Mouse (Mus musculus) CH12.LX (cell line): ENCODE results near the gene Fer. TPM values are rescaled to one million over a fixed set of nuclear protein-coding genes. Genes with fewer than 3 reads are reported as not detected.
A peak's percentile ranks its signal among the peaks of the same experiment; 100 is the strongest.

ENCODE experiments used
- DNase-seq: peaks from one replicate; pipeline ENCODE4 v3.0.0-alpha.2; 2013; ENCODE audit errors: extremely low read depth
- H3K27ac ChIP-seq: 2 replicates; pipeline ENCODE4 v1.5.1; 2012; ENCODE audit warnings: low read depth, mild to moderate bottlenecking, control low read depth, moderate library complexity; ENCODE audit not compliant: insufficient read depth
- H3K27me3 ChIP-seq: replicated peaks from 2 replicates; pipeline ENCODE3; 2012; ENCODE audit warnings: inconsistent platforms
- H3K36me3 ChIP-seq, 2 experiments: replicated peaks in 1 of 2; 2 replicates each; pipeline versions ENCODE3 to v1.6.1; 2012; ENCODE audit warnings: inconsistent platforms in 1 of 2, low read length in 1 of 2, mild to moderate bottlenecking in 1 of 2, mixed read lengths in 1 of 2, moderate library complexity in 1 of 2; ENCODE audit not compliant: control insufficient read depth in 1 of 2, insufficient read depth in 1 of 2
- H3K4me1 ChIP-seq, 2 experiments: 2 replicates each; pipeline ENCODE4 v1.6.1; 2012; ENCODE audit warnings: inconsistent platforms in 1 of 2, moderate library complexity in 1 of 2; ENCODE audit not compliant: insufficient read depth in 2 of 2, control insufficient read depth in 1 of 2
- H3K4me2 ChIP-seq: 2 replicates; pipeline ENCODE4 v1.6.1; 2012; ENCODE audit warnings: low read depth, mild to moderate bottlenecking, control low read depth; ENCODE audit not compliant: poor library complexity, insufficient read depth, severe bottlenecking
- H3K4me3 ChIP-seq, 3 experiments: fragments of 150-350 bp in 1 of 3; sonication (generic) in 1 of 3; replicated peaks in 1 of 3; 2 replicates each; pipeline versions ENCODE3 to v1.5.1; 2011 to 2012; ENCODE audit warnings: low read depth in 2 of 3, low read length in 2 of 3, mild to moderate bottlenecking in 2 of 3, moderate library complexity in 2 of 3, control low read depth in 1 of 3, improper control_type of control experiment in 1 of 3, inconsistent platforms in 1 of 3, mixed read lengths in 1 of 3; ENCODE audit not compliant: poor library complexity in 1 of 3
- H3K79me2 ChIP-seq: replicated peaks from 2 replicates; pipeline ENCODE4 v1.6.1; 2012; ENCODE audit warnings: mild to moderate bottlenecking, moderate library complexity; ENCODE audit not compliant: control insufficient read depth, poor library complexity, insufficient read depth, severe bottlenecking; ENCODE audit errors: extremely low read depth
- H3K9ac ChIP-seq: 2 replicates; pipeline ENCODE4 v1.6.1; 2012; ENCODE audit warnings: low read depth, mild to moderate bottlenecking, control low read depth, moderate library complexity; ENCODE audit not compliant: insufficient read depth
- H3K9me3 ChIP-seq: replicated peaks from 2 replicates; pipeline ENCODE3; 2012; ENCODE audit warnings: low read length, inconsistent platforms, mixed read lengths
- BHLHE40 ChIP-seq: IDR thresholded peaks from 2 replicates; pipeline ENCODE4 v1.6.1; 2011; ENCODE audit warnings: mild to moderate bottlenecking, low read depth, low read length, improper control_type of control experiment
- CHD1 ChIP-seq: IDR thresholded peaks from 2 replicates; pipeline ENCODE4 v1.6.1; 2012; ENCODE audit warnings: low read depth, low read length, improper control_type of control experiment, inconsistent platforms
- CTCF ChIP-seq, 2 experiments: IDR thresholded peaks in 1 of 2; conservative IDR thresholded peaks in 1 of 2; 2 replicates each; pipeline ENCODE4 v1.5.1; 2011 to 2012; ENCODE audit warnings: low read depth in 2 of 2, low read length in 2 of 2, improper control_type of control experiment in 1 of 2, inconsistent platforms in 1 of 2, mild to moderate bottlenecking in 1 of 2, moderate library complexity in 1 of 2
- E2F4 ChIP-seq: IDR thresholded peaks from 2 replicates; pipeline ENCODE4 v1.6.1; 2011; ENCODE audit warnings: low read depth, low read length, improper control_type of control experiment; ENCODE audit not compliant: insufficient replicate concordance
- ELF1 ChIP-seq: IDR thresholded peaks from 2 replicates; pipeline ENCODE4 v1.6.1; 2014; ENCODE audit warnings: low read depth, mild to moderate bottlenecking, inconsistent platforms, low read length, improper control_type of control experiment
- EP300 ChIP-seq: IDR thresholded peaks from 2 replicates; pipeline ENCODE4 v1.6.1; 2011; ENCODE audit warnings: low read length, improper control_type of control experiment
- ETS1 ChIP-seq: conservative IDR thresholded peaks from 2 replicates; pipeline ENCODE4 v1.6.1; 2012; ENCODE audit warnings: low read depth, mild to moderate bottlenecking, inconsistent platforms, low read length, improper control_type of control experiment, moderate library complexity
- HCFC1 ChIP-seq: IDR thresholded peaks from 2 replicates; pipeline ENCODE4 v1.6.1; 2012; ENCODE audit warnings: low read depth, mild to moderate bottlenecking, inconsistent platforms, low read length, improper control_type of control experiment
- IRF4 ChIP-seq: IDR thresholded peaks from 2 replicates; pipeline ENCODE4 v1.6.1; 2014; ENCODE audit warnings: low read depth, mild to moderate bottlenecking, inconsistent platforms, low read length, improper control_type of control experiment
- JUN ChIP-seq: IDR thresholded peaks from 2 replicates; pipeline ENCODE4 v1.6.1; 2011; ENCODE audit warnings: low read depth, mild to moderate bottlenecking, low read length, improper control_type of control experiment, moderate library complexity; ENCODE audit not compliant: insufficient read depth
- KAT2A ChIP-seq: IDR thresholded peaks from 2 replicates; pipeline ENCODE4 v1.6.1; 2012; ENCODE audit warnings: low read length, improper control_type of control experiment, inconsistent platforms; ENCODE audit not compliant: insufficient replicate concordance
- MAFK ChIP-seq: IDR thresholded peaks from 2 replicates; pipeline ENCODE4 v1.6.1; 2011; ENCODE audit warnings: low read length, improper control_type of control experiment; ENCODE audit not compliant: insufficient replicate concordance
- MEF2A ChIP-seq: IDR thresholded peaks from 2 replicates; pipeline ENCODE4 v1.6.1; 2014; ENCODE audit warnings: low read depth, mild to moderate bottlenecking, inconsistent platforms, low read length, improper control_type of control experiment, borderline replicate concordance
- MXI1 ChIP-seq: IDR thresholded peaks from 2 replicates; pipeline ENCODE4 v1.6.1; 2011; ENCODE audit warnings: mild to moderate bottlenecking, low read depth, low read length, improper control_type of control experiment
- NELFE ChIP-seq: IDR thresholded peaks from 2 replicates; pipeline ENCODE4 v1.6.1; 2011; ENCODE audit warnings: low read depth, low read length, improper control_type of control experiment
- NRF1 ChIP-seq: IDR thresholded peaks from 2 replicates; pipeline ENCODE4 v1.6.1; 2014; ENCODE audit warnings: low read depth, mild to moderate bottlenecking, inconsistent platforms, low read length, improper control_type of control experiment, moderate library complexity
- PAX5 ChIP-seq: IDR thresholded peaks from 2 replicates; pipeline ENCODE4 v1.6.1; 2012; ENCODE audit warnings: low read length, inconsistent platforms, mixed read lengths
- POLR2AphosphoS2 ChIP-seq: IDR thresholded peaks from 2 replicates; pipeline ENCODE4 v1.6.1; 2011; ENCODE audit warnings: low read depth, low read length, improper control_type of control experiment
- RCOR1 ChIP-seq: conservative IDR thresholded peaks from 2 replicates; pipeline ENCODE4 v1.6.1; 2012; ENCODE audit warnings: low read depth, mild to moderate bottlenecking, inconsistent platforms, low read length, improper control_type of control experiment
- TBP ChIP-seq: conservative IDR thresholded peaks from 2 replicates; pipeline ENCODE4 v1.6.1; 2011; ENCODE audit warnings: low read depth, low read length, improper control_type of control experiment
- TCF12 ChIP-seq: IDR thresholded peaks from 2 replicates; pipeline ENCODE4 v1.6.1; 2014; ENCODE audit warnings: low read depth, mild to moderate bottlenecking, inconsistent platforms, low read length, improper control_type of control experiment
- UBTF ChIP-seq: IDR thresholded peaks from 2 replicates; pipeline ENCODE4 v1.6.1; 2012; ENCODE audit warnings: low read depth, mild to moderate bottlenecking, inconsistent platforms, low read length, improper control_type of control experiment, moderate library complexity
- USF2 ChIP-seq: conservative IDR thresholded peaks from 2 replicates; pipeline ENCODE4 v1.6.1; 2011; ENCODE audit warnings: low read depth, low read length, improper control_type of control experiment
- ZC3H11A ChIP-seq: IDR thresholded peaks from 2 replicates; pipeline ENCODE4 v1.6.1; 2012; ENCODE audit warnings: low read depth, mild to moderate bottlenecking, inconsistent platforms, low read length, improper control_type of control experiment
- ZKSCAN1 ChIP-seq: IDR thresholded peaks from 2 replicates; pipeline ENCODE4 v1.6.1; 2012; ENCODE audit warnings: low read depth, inconsistent platforms, low read length, improper control_type of control experiment, borderline replicate concordance
- ZMIZ1 ChIP-seq: IDR thresholded peaks from 2 replicates; pipeline ENCODE4 v1.6.1; 2012; ENCODE audit warnings: low read depth, mild to moderate bottlenecking, inconsistent platforms, low read length, improper control_type of control experiment
- ZNF384 ChIP-seq: IDR thresholded peaks from 2 replicates; pipeline ENCODE4 v1.6.1; 2012; ENCODE audit warnings: low read depth, low read length, improper control_type of control experiment, inconsistent platforms
- dilution Hi-C: fragments of 300-500 bp; cut with MboI; formaldehyde crosslinking; loops from 2 replicates; pipeline ENCODE4 v1.14.3; 2020; ENCODE audit warnings: low sequenced_read_pairs; ENCODE audit not compliant: extremely low pct_unique_long_range_greater_than_20kb, extremely low pct_ligation_motif_present
- in situ Hi-C: fragments of 300-500 bp; cut with MboI; formaldehyde crosslinking; loops from 3 replicates; pipeline ENCODE4 v1.14.3; 2019; ENCODE audit warnings: low sequenced_read_pairs, low pct_ligation_motif_present, low pct_unique_long_range_greater_than_20kb, mixed read lengths
- polyA plus RNA-seq: library from polyadenylated mRNA; unstranded; fragments of >175 nt; gene quantifications from 2 replicates; pipeline ENCODE4 v1.2.1, GENCODE M21; 2012; ENCODE audit warnings: low read depth; ENCODE audit not compliant: insufficient read length
- total RNA-seq, 2 experiments: library from RNA; depleted of rRNA; stranded (reverse); fragments of 300-350 nt in 1 of 2; fragments of >200 nt in 1 of 2; gene quantifications; 2 replicates each; pipeline ENCODE4 v1.2.3; 2012 to 2014

Gene Fer
- total and polyA plus RNA-seq, 3 experiments: 4.3 to 4.9 (median 4.5) TPM

DNA sequence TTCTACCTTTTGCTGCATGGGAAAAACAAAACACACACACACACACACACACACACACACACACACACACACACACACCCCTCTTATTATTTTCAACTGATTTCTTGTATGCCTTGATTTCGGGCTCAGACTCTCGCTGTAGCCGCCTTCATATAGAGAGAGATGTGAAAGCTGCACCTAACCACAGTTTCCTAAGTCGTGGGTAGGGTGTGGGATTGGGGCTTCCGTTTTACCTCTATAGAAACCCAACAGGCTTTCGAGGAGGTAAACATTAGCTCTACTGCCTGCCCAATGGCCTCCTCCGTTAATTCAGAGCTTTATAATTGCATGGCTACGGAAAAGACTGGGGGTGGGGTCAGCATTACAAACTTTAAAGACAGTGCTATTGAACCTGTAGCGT is 12.8 kb upstream of the Fer start (continued):
- no peak for TF ChIP-seq TBP
- TF ChIP-seq IRF4: peak; percentile 64; the same call in 1 of the 2 replicates
- TF ChIP-seq, all 38 proteins: peak for 4

DNA sequence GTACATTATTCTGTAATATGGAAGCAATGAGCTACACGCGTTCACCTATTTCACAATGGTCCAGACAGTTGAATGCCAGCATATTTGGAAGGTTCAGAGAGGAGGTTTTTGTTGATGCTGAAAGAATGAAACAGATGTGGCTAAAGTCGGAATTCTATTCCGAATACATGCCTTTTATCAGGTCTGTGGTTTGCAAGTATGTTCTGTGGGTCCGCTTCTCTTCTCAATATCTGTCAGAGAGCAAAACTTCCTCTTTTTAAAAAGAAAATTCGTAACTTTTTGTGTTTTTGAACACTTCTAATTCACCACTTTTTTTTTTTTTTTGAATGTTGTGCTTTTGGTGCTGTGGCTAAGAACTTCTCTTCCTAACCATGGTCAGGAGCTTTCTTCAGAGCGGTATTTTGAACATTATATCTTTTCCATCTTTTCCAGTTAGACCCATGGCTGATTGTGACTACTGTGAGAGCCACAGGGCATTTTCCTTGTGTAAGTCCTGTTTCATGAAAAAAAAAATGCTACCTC is 5.8 kb upstream of the Fer start:
- H3K36me3 ChIP-seq: no peaks in the 10 kb centered on the region
- H3K9ac ChIP-seq: no peak overlapping the region
- TF ChIP-seq EP300: peak; percentile 41; the same call in 1 of the 2 replicates
- no peak for TF ChIP-seq BHLHE40
- TF ChIP-seq RCOR1: no peak
- TF ChIP-seq CTCF (conservative IDR thresholded peaks at IDR 0.05 in 1 of 2, IDR thresholded peaks at IDR 0.05 in 1 of 2; ENCODE audit: low read depth in 2 of 2, low read length in 2 of 2): no peak
- TF ChIP-seq MEF2A: no peak
- TF ChIP-seq ELF1: no peak
- TF ChIP-seq UBTF: no peak
- no peak for TF ChIP-seq HCFC1
- peak; percentile 74 for TF ChIP-seq ZNF384
- no peak for TF ChIP-seq TCF12
- no peak for TF ChIP-seq CHD1
- TF ChIP-seq ZC3H11A: no peak
- TF ChIP-seq USF2: no peak
- TF ChIP-seq MAFK: peak; percentile 28; the same call in 1 of the 2 replicates
- TF ChIP-seq JUN: no peak
- no peak for TF ChIP-seq POLR2AphosphoS2
- H3K27ac ChIP-seq: no peak overlapping the region
- H3K4me3 ChIP-seq: no peak overlapping the region
- H3K9me3 ChIP-seq: peaks cover 12% of the 10 kb centered on the region
- in situ Hi-C loops: no loop called here
- no peak for DNase-seq
- peak overlapping the region; percentile 45; the same call in 1 of the 2 replicates for H3K4me2 ChIP-seq
- H3K4me1 ChIP-seq: no peaks in the 10 kb centered on the region
- peaks cover 85% of the 10 kb centered on the region for H3K27me3 ChIP-seq
- dilution Hi-C loops: no loop called here
- H3K79me2 ChIP-seq: no peaks in the 10 kb centered on the region

DNA sequence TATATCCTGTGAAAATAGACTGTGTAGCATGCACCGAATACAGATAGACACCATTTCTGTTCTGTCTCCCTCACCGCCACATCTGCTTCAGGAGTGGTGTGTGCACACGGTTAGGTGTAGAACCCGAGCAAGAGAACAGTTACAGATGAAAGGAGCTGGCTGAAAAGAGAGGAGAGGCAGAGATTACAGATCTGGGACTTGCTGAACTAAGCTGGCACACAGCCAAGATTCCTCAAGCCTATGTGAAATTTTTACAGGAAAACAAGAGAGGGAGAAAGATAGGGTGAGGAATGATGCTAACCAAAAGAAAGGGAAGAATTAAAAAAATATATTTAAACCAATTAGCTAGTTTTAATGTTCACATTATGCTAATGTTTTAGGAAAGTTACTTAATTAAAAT is 1.9 kb upstream of the Fer start:
- TF ChIP-seq MXI1: no peak
- no peak for TF ChIP-seq HCFC1
- TF ChIP-seq POLR2AphosphoS2: no peak
- no peak for TF ChIP-seq NRF1
- no peak for TF ChIP-seq UBTF
- no peak for TF ChIP-seq EP300
- no peak for TF ChIP-seq MAFK
- no peak for TF ChIP-seq ETS1
- TF ChIP-seq ZKSCAN1: no peak
- no peak for TF ChIP-seq ZC3H11A
- TF ChIP-seq TCF12: no peak
- TF ChIP-seq KAT2A: no peak
- no peak for TF ChIP-seq PAX5
- TF ChIP-seq TBP: no peak
- TF ChIP-seq NELFE: no peak
- no peak for TF ChIP-seq ZMIZ1
- no peak for TF ChIP-seq USF2
- TF ChIP-seq E2F4: no peak
- TF ChIP-seq BHLHE40: no peak

More for the DNA sequence above, 1.9 kb upstream of the Fer start:
- H3K27me3 ChIP-seq: peaks cover 67% of the 10 kb centered on the region
- H3K9me3 ChIP-seq: peaks cover 5% of the 10 kb centered on the region
- H3K4me3 ChIP-seq: no peak overlapping the region
- DNase-seq: no peak
- H3K27ac ChIP-seq: no peak overlapping the region
- H3K36me3 ChIP-seq: no peaks in the 10 kb centered on the region
- in situ Hi-C loops: no loop called here
- H3K9ac ChIP-seq: no peak overlapping the region
- dilution Hi-C loops: no loop called here
- H3K4me2 ChIP-seq: no peak overlapping the region
- H3K79me2 ChIP-seq: no peaks in the 10 kb centered on the region
- peaks cover 0 to 14% of the 10 kb centered on the region in 2 experiments; a peak in 2 of 4 replicates for H3K4me1 ChIP-seq
